Mouse (Mus musculus): Measurements from ENCODE around the gene Uso1.

The Uso1 gene

GRCm38 (mm10) chr5:92248614-92249013 lies 110.9 kb downstream of the Uso1 start:
- no peak for DNase-seq

GRCm38 (mm10) chr5:92252031-92252430 lies 114.3 kb downstream of the Uso1 start:
- no peak for DNase-seq
